Mouse (Mus musculus): ENCODE results near the gene Nat14.

- no peak for TF ChIP-seq ZC3H11A (IDR thresholded peaks at IDR 0.05; ENCODE audit: borderline replicate concordance, low read depth, low read length)
- no peak for TF ChIP-seq CHD2 (IDR thresholded peaks at IDR 0.05; ENCODE audit: low read depth, low read length)
- TF ChIP-seq HCFC1 (IDR thresholded peaks at IDR 0.05; ENCODE audit: borderline replicate concordance, insufficient read depth, low read length), result no peak
These were observed 2.7 kb downstream of the Nat14 start for GRCm38 (mm10) chr7:4924483-4924882.

Data from ES-E14 (cell line).